Mouse (Mus musculus): Measurements from ENCODE around the gene Gm4969.

DNA sequence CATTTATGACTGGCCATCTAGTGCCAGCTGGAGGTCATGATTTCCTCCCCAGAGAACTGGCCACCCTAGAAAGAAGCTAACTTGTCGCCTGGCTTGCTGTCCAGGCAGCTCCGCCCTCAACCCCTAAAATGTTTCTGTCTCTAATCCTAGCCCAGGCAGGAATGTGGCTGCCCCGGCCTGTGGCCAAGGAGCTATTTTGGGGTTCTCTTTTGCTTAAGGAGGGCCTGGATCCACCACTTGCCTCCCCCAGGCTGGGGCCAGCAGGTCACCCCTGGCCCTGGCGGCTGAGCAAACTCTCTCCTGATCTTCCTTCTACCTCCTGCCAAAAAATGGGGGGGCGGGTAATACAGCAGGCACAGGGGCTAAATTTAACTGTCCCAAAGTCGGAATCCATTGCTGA is 35.1 kb downstream of the Gm4969 start:
- TF ChIP-seq POLR2A (IDR thresholded peaks at IDR 0.05; ENCODE audit: borderline replicate concordance, insufficient read depth, low read length) (no peak), CTCF (IDR thresholded peaks at IDR 0.05; ENCODE audit: borderline replicate concordance, insufficient read depth, low read depth, low read length) (no peak)
